Mouse (Mus musculus) myocyte (in vitro differentiated cells): ENCODE measurements at regions not wholly inside any gene's neighbourhood (a gene's known extent, or its start where the extent isn't known, plus 50 kb on each side); places are given as distances from the start of the nearest gene placed in this dataset.

Experiments used
- POLR2A ChIP-seq: IDR thresholded peaks from one replicate; pipeline ENCODE4 v1.6.1; 2011; ENCODE audit warnings: low read depth, mild to moderate bottlenecking, control low read depth, moderate library complexity; ENCODE audit not compliant: insufficient read length
- POLR2AphosphoS2 ChIP-seq: IDR thresholded peaks from one replicate; pipeline ENCODE4 v1.6.1; 2011; ENCODE audit warnings: low read depth, control low read depth; ENCODE audit not compliant: insufficient read length

DNA sequence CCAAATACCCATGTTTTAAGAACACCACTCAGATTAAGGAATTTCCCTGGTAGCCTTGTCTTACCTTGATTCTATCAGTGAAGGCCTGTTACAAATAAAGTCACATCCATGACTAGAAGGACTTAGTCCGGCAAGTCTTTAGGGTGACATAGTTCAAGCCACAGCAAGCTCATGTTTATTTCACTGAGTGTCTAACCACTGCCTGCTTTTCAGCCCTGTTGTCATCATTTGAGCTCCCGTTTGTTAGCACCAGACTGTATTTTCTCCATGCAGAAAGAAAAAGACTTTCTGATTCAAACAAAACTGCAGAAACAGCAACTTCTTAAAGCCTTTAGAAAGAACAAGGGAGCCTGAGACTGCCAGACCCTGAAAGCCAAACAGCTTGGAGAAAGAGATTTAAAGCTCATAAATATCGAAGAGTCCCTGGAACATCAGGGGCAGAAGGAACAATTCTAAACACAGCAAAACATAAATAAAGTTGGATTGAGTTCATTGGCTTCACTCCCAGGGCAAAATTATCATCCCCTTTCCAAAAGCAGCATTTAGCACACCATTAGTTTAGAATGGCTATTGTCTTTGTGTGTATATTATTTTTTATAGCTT, 451.9 kb upstream of the Sptlc3 start:
- no peak for TF ChIP-seq POLR2AphosphoS2
- no peak for TF ChIP-seq POLR2A
